Mouse (Mus musculus) liver, embryonic 14.5 days (tissue): Measurements from ENCODE around the gene Cacna2d2. TPM values are rescaled to one million over a fixed set of nuclear protein-coding genes. Genes with fewer than 3 reads are reported as not detected.

Experiments
- ATAC-seq: fragments of 200-750 bp; cut with Nextera tagmentation; 2 replicates; pipeline ENCODE4 v1.8.0; 2017; ENCODE audit warnings: moderate number of reproducible peaks, mild to moderate bottlenecking, moderate library complexity; ENCODE audit not compliant: insufficient read depth
- DNase-seq, 3 experiments: peaks; one replicate each; pipeline ENCODE4 v3.0.0-alpha.2; 2012 to 2013; ENCODE audit warnings: low read depth in 3 of 3, low spot score in 3 of 3
- H3K27ac ChIP-seq: fragments of 300-500 bp; sonication (generic); 2 replicates; pipeline ENCODE4 v1.5.1; 2014; ENCODE audit warnings: moderate library complexity, mild to moderate bottlenecking, control low read depth, inconsistent platforms
- H3K27me3 ChIP-seq: fragments of 300-500 bp; sonication (generic); 2 replicates; pipeline ENCODE4 v1.6.1; 2014; ENCODE audit warnings: mild to moderate bottlenecking, low read length, moderate library complexity; ENCODE audit not compliant: control insufficient read depth, insufficient read depth
- H3K36me3 ChIP-seq: fragments of 300-500 bp; sonication (generic); replicated peaks from 2 replicates; pipeline ENCODE4 v1.6.1; 2014; ENCODE audit warnings: low read depth; ENCODE audit not compliant: control insufficient read depth, insufficient read depth
- H3K4me1 ChIP-seq, 2 experiments: fragments of 200-500 bp in 1 of 2; fragments of 300-500 bp in 1 of 2; sonication (generic) in 1 of 2; replicated peaks; 2 replicates each; pipeline ENCODE4 v1.6.1; 2012 to 2014; ENCODE audit warnings: antibody characterized with exemption in 1 of 2, inconsistent platforms in 1 of 2, low read length in 1 of 2; ENCODE audit not compliant: control insufficient read depth in 2 of 2, insufficient read depth in 2 of 2
- H3K4me2 ChIP-seq: fragments of 300-500 bp; sonication (generic); 2 replicates; pipeline ENCODE4 v1.6.1; 2014; ENCODE audit warnings: low read depth, mild to moderate bottlenecking, control low read depth, moderate library complexity
- H3K4me3 ChIP-seq, 2 experiments: fragments of 200-500 bp in 1 of 2; fragments of 300-500 bp in 1 of 2; sonication (generic) in 1 of 2; 2 replicates each; pipeline ENCODE4 v1.5.1; 2012 to 2014; ENCODE audit warnings: low read depth in 2 of 2, low read length in 2 of 2, mild to moderate bottlenecking in 2 of 2, control low read depth in 1 of 2, inconsistent platforms in 1 of 2, moderate library complexity in 1 of 2; ENCODE audit not compliant: insufficient read depth in 1 of 2
- H3K9ac ChIP-seq: fragments of 300-500 bp; sonication (generic); replicated peaks from 2 replicates; pipeline ENCODE4 v1.6.1; 2014; ENCODE audit warnings: mild to moderate bottlenecking, control low read depth, moderate library complexity
- H3K9me3 ChIP-seq: fragments of 300-500 bp; sonication (generic); 2 replicates; pipeline ENCODE4 v1.6.1; 2016; ENCODE audit warnings: low read length, mixed read lengths; ENCODE audit not compliant: control insufficient read depth
- CTCF ChIP-seq: IDR thresholded peaks from 2 replicates; pipeline ENCODE4 v1.5.1; 2016; ENCODE audit warnings: antibody characterized with exemption, low read depth, control low read depth
- EP300 ChIP-seq: IDR thresholded peaks from 2 replicates; pipeline ENCODE4 v1.6.1; 2016; ENCODE audit warnings: antibody characterized with exemption, low read depth
- WGBS: fragments of 180-500 bp; shearing (Covaris S2); extraction: QIAGEN DNeasy Blood & Tissue Kit; methylation state at CpG from one replicate; pipeline ENCODE4 v1.1.7; 2014; ENCODE audit not compliant: insufficient replicate concordance; 5-methylcytosine and 5-hydroxymethylcytosine counted together
- polyA plus RNA-seq, 2 experiments: library from polyadenylated mRNA; depleted of rRNA in 1 of 2; stranded (reverse) in 1 of 2; unstranded in 1 of 2; fragments of >200 nt; fragmentation: Nextera tagmentation in 1 of 2; extraction: Ambion mirVana in 1 of 2; gene quantifications; 2 replicates each; pipeline versions ENCODE4 v1.2.1 to v1.2.3; 2012 to 2014

Gene Cacna2d2
- polyA plus RNA-seq, 2 experiments, result 0.06 TPM; not detected in 1

- peaks cover 25 to 35% of the 10 kb centered on the region in 2 experiments for H3K4me1 ChIP-seq
Measured at GRCm38 (mm10) chr9:107494238-107494637, 94.8 kb downstream of the Cacna2d2 start.

GRCm38 (mm10) chr9:107496359-107496758 is 96.9 kb downstream of the Cacna2d2 start:
- peak overlapping the region; percentile 41 for H3K27ac ChIP-seq
- H3K36me3 ChIP-seq, result no peaks in the 10 kb centered on the region
- peak; percentile 88 for ATAC-seq
- DNase-seq, result peak in 1 of 3 experiments; percentile 23
- no peak for TF ChIP-seq CTCF
- no peak for TF ChIP-seq EP300
- no peak overlapping the region for H3K4me3 ChIP-seq
- H3K4me2 ChIP-seq, result peak overlapping the region; percentile 45
- peaks cover 19 to 25% of the 10 kb centered on the region in 2 experiments for H3K4me1 ChIP-seq
- H3K9ac ChIP-seq, result no peak overlapping the region; the same call in 1 of the 2 replicates
- H3K9me3 ChIP-seq, result no peaks in the 10 kb centered on the region
- no peaks in the 10 kb centered on the region for H3K27me3 ChIP-seq
- WGBS, result 23% methylated on average over 3 of the region's 3 CpGs

More at GRCm38 (mm10) chr9:107494238-107494637, 94.8 kb downstream of the Cacna2d2 start:
- WGBS, result 86% methylated on average over 12 of the region's 12 CpGs
- Histone ChIP-seq H3K36me3 (no peaks in the 10 kb centered on the region), H3K27ac (no peak overlapping the region), H3K4me3 (no peak overlapping the region), H3K27me3 (no peaks in the 10 kb centered on the region), H3K9me3 (no peaks in the 10 kb centered on the region), H3K9ac (no peak overlapping the region), H3K4me2 (no peak overlapping the region)
- ATAC-seq (no peak), DNase-seq (no peak)
- no peak for TF ChIP-seq EP300

- peaks cover 9 to 13% of the 10 kb centered on the region in 2 experiments for H3K4me1 ChIP-seq
- no peak overlapping the region for H3K9ac ChIP-seq
- no peaks in the 10 kb centered on the region for H3K27me3 ChIP-seq
- ATAC-seq (no peak), DNase-seq (no peak)
- 63% methylated on average over 3 of the region's 3 CpGs for WGBS
- H3K9me3 ChIP-seq, result no peaks in the 10 kb centered on the region
- H3K4me3 ChIP-seq, result no peak overlapping the region
- H3K4me2 ChIP-seq, result no peak overlapping the region
- no peaks in the 10 kb centered on the region for H3K36me3 ChIP-seq
- TF ChIP-seq EP300, result no peak
- no peak for TF ChIP-seq CTCF
- H3K27ac ChIP-seq, result no peak overlapping the region
Measured at GRCm38 (mm10) chr9:107500708-107501286, 101.4 kb downstream of the Cacna2d2 start.

GRCm38 (mm10) chr9:107502131-107502846 is 102.9 kb downstream of the Cacna2d2 start:
- Histone ChIP-seq H3K9ac (no peak overlapping the region), H3K36me3 (no peaks in the 10 kb centered on the region), H3K27me3 (no peaks in the 10 kb centered on the region), H3K4me1 (no peaks in the 10 kb centered on the region), H3K4me3 (no peak overlapping the region), H3K9me3 (no peaks in the 10 kb centered on the region), H3K4me2 (no peak overlapping the region), H3K27ac (no peak overlapping the region)
- ATAC-seq (no peak), DNase-seq (no peak)
- no peak for TF ChIP-seq EP300
- TF ChIP-seq CTCF, result no peak
- 63% methylated on average over 12 of the region's 12 CpGs for WGBS
